Mouse (Mus musculus): Measurements from ENCODE around the gene Prkar2b.

Prkar2b gene

GRCm38 (mm10) chr12:31964074-31964473, 97.0 kb downstream of the Prkar2b start:
- H3K36me3 ChIP-seq (ENCODE audit: insufficient read depth, low read length): no peaks in the 10 kb centered on the region
- H3K9me3 ChIP-seq (ENCODE audit: low read length): no peaks in the 10 kb centered on the region
- peaks cover 4% of the 10 kb centered on the region; the same call in 1 of the 2 replicates for H3K4me1 ChIP-seq (replicated peaks; ENCODE audit: low read depth, low read length)
- no peak overlapping the region for H3K4me3 ChIP-seq (replicated peaks; ENCODE audit: low read length)
- TF ChIP-seq CTCF (conservative IDR thresholded peaks at IDR 0.05; ENCODE audit: low read length) (no peak), POU5F1 (IDR thresholded peaks at IDR 0.05; ENCODE audit: borderline replicate concordance, low read length) (no peak), NANOG (IDR thresholded peaks at IDR 0.05; ENCODE audit: borderline replicate concordance, low read length) (no peak)
- no peaks in the 10 kb centered on the region for H3K27me3 ChIP-seq (ENCODE audit: insufficient read depth, low read length)

- no peak overlapping the region for H3K4me3 ChIP-seq (replicated peaks; ENCODE audit: low read length)
- H3K4me1 ChIP-seq (replicated peaks; ENCODE audit: low read depth, low read length): peaks cover 10% of the 10 kb centered on the region
- H3K9me3 ChIP-seq (ENCODE audit: low read length): no peaks in the 10 kb centered on the region
- no peaks in the 10 kb centered on the region for H3K27me3 ChIP-seq (ENCODE audit: insufficient read depth, low read length)
- no peak for TF ChIP-seq POU5F1 (IDR thresholded peaks at IDR 0.05; ENCODE audit: borderline replicate concordance, low read length)
- no peak for TF ChIP-seq CTCF (conservative IDR thresholded peaks at IDR 0.05; ENCODE audit: low read length)
- no peak for TF ChIP-seq NANOG (IDR thresholded peaks at IDR 0.05; ENCODE audit: borderline replicate concordance, low read length)
- no peaks in the 10 kb centered on the region for H3K36me3 ChIP-seq (ENCODE audit: insufficient read depth, low read length)
Observed at GRCm38 (mm10) chr12:31955843-31956242, 105.3 kb downstream of the Prkar2b start.

GRCm38 (mm10) chr12:31950659-31951031, 110.5 kb downstream of the Prkar2b start:
- TF ChIP-seq NANOG (IDR thresholded peaks at IDR 0.05; ENCODE audit: borderline replicate concordance, low read length) (no peak), POU5F1 (IDR thresholded peaks at IDR 0.05; ENCODE audit: borderline replicate concordance, low read length) (no peak), CTCF (conservative IDR thresholded peaks at IDR 0.05; ENCODE audit: low read length) (no peak)
- Histone ChIP-seq H3K36me3 (ENCODE audit: insufficient read depth, low read length) (no peaks in the 10 kb centered on the region), H3K9me3 (ENCODE audit: low read length) (no peaks in the 10 kb centered on the region), H3K4me1 (replicated peaks; ENCODE audit: low read depth, low read length) (peaks cover 39% of the 10 kb centered on the region), H3K4me3 (replicated peaks; ENCODE audit: low read length) (peak overlapping the region; percentile 73), H3K27me3 (ENCODE audit: insufficient read depth, low read length) (no peaks in the 10 kb centered on the region)

GRCm38 (mm10) chr12:31949759-31950658, 111.1 kb downstream of the Prkar2b start, which contains the start of gene Hbp1:
Gene Hbp1, minus strand, starts transcription at chr12:31950535.
- Histone ChIP-seq H3K4me1 (replicated peaks; ENCODE audit: low read depth, low read length) (peaks cover 44% of the 10 kb centered on the region), H3K36me3 (ENCODE audit: insufficient read depth, low read length) (no peaks in the 10 kb centered on the region), H3K27me3 (ENCODE audit: insufficient read depth, low read length) (no peaks in the 10 kb centered on the region), H3K9me3 (ENCODE audit: low read length) (no peaks in the 10 kb centered on the region), H3K4me3 (replicated peaks; ENCODE audit: low read length) (peak within 1 kb of the TSS; percentile 88)
- TF ChIP-seq NANOG (IDR thresholded peaks at IDR 0.05; ENCODE audit: borderline replicate concordance, low read length) (no peak), CTCF (conservative IDR thresholded peaks at IDR 0.05; ENCODE audit: low read length) (no peak), POU5F1 (IDR thresholded peaks at IDR 0.05; ENCODE audit: borderline replicate concordance, low read length) (no peak)

- Histone ChIP-seq H3K9me3 (ENCODE audit: low read length) (no peaks in the 10 kb centered on the region), H3K4me1 (replicated peaks; ENCODE audit: low read depth, low read length) (peaks cover 48% of the 10 kb centered on the region), H3K4me3 (replicated peaks; ENCODE audit: low read length) (peak overlapping the region; percentile 88), H3K27me3 (ENCODE audit: insufficient read depth, low read length) (no peaks in the 10 kb centered on the region), H3K36me3 (ENCODE audit: insufficient read depth, low read length) (no peaks in the 10 kb centered on the region)
- no peak for TF ChIP-seq NANOG (IDR thresholded peaks at IDR 0.05; ENCODE audit: borderline replicate concordance, low read length)
- no peak for TF ChIP-seq POU5F1 (IDR thresholded peaks at IDR 0.05; ENCODE audit: borderline replicate concordance, low read length)
- TF ChIP-seq CTCF (conservative IDR thresholded peaks at IDR 0.05; ENCODE audit: low read length): no peak
Observed at GRCm38 (mm10) chr12:31949193-31949741, 111.8 kb downstream of the Prkar2b start.

- Histone ChIP-seq H3K27me3 (ENCODE audit: insufficient read depth, low read length) (no peaks in the 10 kb centered on the region), H3K9me3 (ENCODE audit: low read length) (no peaks in the 10 kb centered on the region), H3K4me3 (replicated peaks; ENCODE audit: low read length) (peak overlapping the region; percentile 88), H3K36me3 (ENCODE audit: insufficient read depth, low read length) (peaks cover 6% of the 10 kb centered on the region), H3K4me1 (replicated peaks; ENCODE audit: low read depth, low read length) (peaks cover 54% of the 10 kb centered on the region)
- TF ChIP-seq NANOG (IDR thresholded peaks at IDR 0.05; ENCODE audit: borderline replicate concordance, low read length) (no peak), POU5F1 (IDR thresholded peaks at IDR 0.05; ENCODE audit: borderline replicate concordance, low read length) (no peak), CTCF (conservative IDR thresholded peaks at IDR 0.05; ENCODE audit: low read length) (no peak)
Observed at GRCm38 (mm10) chr12:31948101-31949000, 112.7 kb downstream of the Prkar2b start.

GRCm38 (mm10) chr12:31947476-31947875, 113.6 kb downstream of the Prkar2b start:
- TF ChIP-seq CTCF (conservative IDR thresholded peaks at IDR 0.05; ENCODE audit: low read length) (peak; percentile 65), NANOG (IDR thresholded peaks at IDR 0.05; ENCODE audit: borderline replicate concordance, low read length) (no peak)
- Histone ChIP-seq H3K4me1 (replicated peaks; ENCODE audit: low read depth, low read length) (peaks cover 57% of the 10 kb centered on the region), H3K4me3 (replicated peaks; ENCODE audit: low read length) (no peak overlapping the region), H3K36me3 (ENCODE audit: insufficient read depth, low read length) (peaks cover 15% of the 10 kb centered on the region), H3K27me3 (ENCODE audit: insufficient read depth, low read length) (no peaks in the 10 kb centered on the region), H3K9me3 (ENCODE audit: low read length) (no peaks in the 10 kb centered on the region)

- H3K4me3 ChIP-seq (replicated peaks; ENCODE audit: low read length): no peak overlapping the region
- no peak for TF ChIP-seq CTCF (conservative IDR thresholded peaks at IDR 0.05; ENCODE audit: low read length)
- no peak for TF ChIP-seq POU5F1 (IDR thresholded peaks at IDR 0.05; ENCODE audit: borderline replicate concordance, low read length)
- no peak for TF ChIP-seq NANOG (IDR thresholded peaks at IDR 0.05; ENCODE audit: borderline replicate concordance, low read length)
Observed at GRCm38 (mm10) chr12:31944405-31944804, 116.7 kb downstream of the Prkar2b start.

More at GRCm38 (mm10) chr12:31944405-31944804, 116.7 kb downstream of the Prkar2b start:
- peaks cover 48% of the 10 kb centered on the region for H3K4me1 ChIP-seq (replicated peaks; ENCODE audit: low read depth, low read length)
- no peaks in the 10 kb centered on the region for H3K27me3 ChIP-seq (ENCODE audit: insufficient read depth, low read length)
- peaks cover 42% of the 10 kb centered on the region for H3K36me3 ChIP-seq (ENCODE audit: insufficient read depth, low read length)
- H3K9me3 ChIP-seq (ENCODE audit: low read length): no peaks in the 10 kb centered on the region

Data from E14TG2a.4 (cell line).